ENCODE assay signal across 11 mouse cellular contexts in genomic region chr8:121319491-121319890, GRCm38 (mm10).
"Had no signal": no experiment of that assay in that cellular context is flagged by ENCODE, and none has a peak within 500 bp of the region (broad histone marks: within the 10 kb centered on the region; RNA-seq: fewer than 3 reads in every experiment).

No protein-coding gene starts in this region.

- H3K36me3 ChIP-seq: limb, embryonic 15.5 days; liver, embryonic 12.5 days; lung, embryonic 15.5 days; midbrain, embryonic 10.5 days; neural tube, embryonic 15.5 days had no signal

- DNase-seq: kidney, adult 8-10 months; left cerebral cortex, postnatal 4 days; midbrain, embryonic 14.5 days; thymus, postnatal 4 days had no signal

- H3K4me3 ChIP-seq: limb, embryonic 15.5 days; liver, embryonic 12.5 days; lung, embryonic 15.5 days; midbrain, embryonic 10.5 days; myocyte; neural tube, embryonic 15.5 days had no signal

- H3K27me3 ChIP-seq: lung, embryonic 15.5 days; neural tube, embryonic 15.5 days had no signal

- H3K4me2 ChIP-seq: limb, embryonic 15.5 days; liver, embryonic 12.5 days; lung, embryonic 15.5 days; neural tube, embryonic 15.5 days had no signal

- H3K9ac ChIP-seq: limb, embryonic 15.5 days; liver, embryonic 12.5 days; lung, embryonic 15.5 days; neural tube, embryonic 15.5 days had no signal

- H3K9me3 ChIP-seq: limb, embryonic 15.5 days; liver, embryonic 12.5 days; lung, embryonic 15.5 days; midbrain, embryonic 10.5 days; neural tube, embryonic 15.5 days had no signal

- H3K27ac ChIP-seq: limb, embryonic 15.5 days; liver, embryonic 12.5 days; lung, embryonic 15.5 days; midbrain, embryonic 10.5 days; neural tube, embryonic 15.5 days; stomach, postnatal 0 days had no signal

- H3K4me1 ChIP-seq: neural tube, embryonic 15.5 days had no signal

- ATAC-seq: liver, embryonic 12.5 days had no signal
